Mouse (Mus musculus) heart, embryonic 11.5 days (tissue): ENCODE data around the gene Cdk4. TPM values are rescaled to one million over a fixed set of nuclear protein-coding genes. Genes with fewer than 3 reads are reported as not detected.
A peak's percentile ranks its signal among the peaks of the same experiment; 100 is the strongest.
"Not testable (repeated sequence)": the region's sequence is repeated elsewhere in the genome, so short reads cannot be mapped to it uniquely, and the experiment has no call there.

Experiments
- ATAC-seq: fragments of 200-750 bp; cut with Nextera tagmentation; replicated peaks from 2 replicates; pipeline ENCODE4 v1.8.0; 2017; ENCODE audit warnings: moderate library complexity; ENCODE audit not compliant: insufficient number of reproducible peaks, low FRiP score, low TSS enrichment
- H3K27ac ChIP-seq: fragments of 300-500 bp; sonication (generic); 2 replicates; pipeline ENCODE4 v1.5.1; 2014; ENCODE audit warnings: mild to moderate bottlenecking, low read depth, low read length
- H3K27me3 ChIP-seq: fragments of 300-500 bp; sonication (generic); 2 replicates; pipeline ENCODE4 v1.6.1; 2014; ENCODE audit warnings: mild to moderate bottlenecking, low read length, mixed read lengths; ENCODE audit not compliant: control insufficient read depth, insufficient read depth
- H3K36me3 ChIP-seq: fragments of 300-500 bp; sonication (generic); 2 replicates; pipeline ENCODE4 v1.6.1; 2014; ENCODE audit warnings: mild to moderate bottlenecking, low read length, moderate library complexity, mixed read lengths; ENCODE audit not compliant: control insufficient read depth, insufficient read depth
- H3K4me1 ChIP-seq: fragments of 300-500 bp; sonication (generic); 2 replicates; pipeline ENCODE4 v1.6.1; 2014; ENCODE audit warnings: low read length; ENCODE audit not compliant: control insufficient read depth, insufficient read depth
- H3K4me2 ChIP-seq: fragments of 300-500 bp; sonication (generic); 2 replicates; pipeline ENCODE4 v1.6.1; 2014; ENCODE audit warnings: mild to moderate bottlenecking, moderate library complexity
- H3K4me3 ChIP-seq: fragments of 300-500 bp; sonication (generic); 2 replicates; pipeline ENCODE4 v1.5.1; 2014; ENCODE audit warnings: low read depth, low read length
- H3K9ac ChIP-seq: fragments of 300-500 bp; sonication (generic); 2 replicates; pipeline ENCODE4 v1.6.1; 2014; ENCODE audit warnings: mild to moderate bottlenecking, low read depth, low read length, moderate library complexity
- H3K9me3 ChIP-seq: fragments of 300-500 bp; sonication (generic); replicated peaks from 2 replicates; pipeline ENCODE4 v1.6.1; 2016; ENCODE audit warnings: low read length; ENCODE audit not compliant: control insufficient read depth
- WGBS: fragments of 180-500 bp; shearing (Covaris S2); extraction: QIAGEN DNeasy Blood & Tissue Kit; methylation state at CpG from one replicate; pipeline ENCODE4 v1.1.7; 2014; ENCODE audit not compliant: insufficient replicate concordance; 5-methylcytosine and 5-hydroxymethylcytosine counted together
- polyA plus RNA-seq: library from polyadenylated mRNA; unstranded; fragments of >200 nt; fragmentation: Nextera tagmentation; extraction: Ambion mirVana; gene quantifications from 2 replicates; pipeline ENCODE4 v1.2.1, GENCODE M21; 2014

Gene Cdk4
- polyA plus RNA-seq, 1 experiment from 2014 or later, result 1,452 TPM

DNA sequence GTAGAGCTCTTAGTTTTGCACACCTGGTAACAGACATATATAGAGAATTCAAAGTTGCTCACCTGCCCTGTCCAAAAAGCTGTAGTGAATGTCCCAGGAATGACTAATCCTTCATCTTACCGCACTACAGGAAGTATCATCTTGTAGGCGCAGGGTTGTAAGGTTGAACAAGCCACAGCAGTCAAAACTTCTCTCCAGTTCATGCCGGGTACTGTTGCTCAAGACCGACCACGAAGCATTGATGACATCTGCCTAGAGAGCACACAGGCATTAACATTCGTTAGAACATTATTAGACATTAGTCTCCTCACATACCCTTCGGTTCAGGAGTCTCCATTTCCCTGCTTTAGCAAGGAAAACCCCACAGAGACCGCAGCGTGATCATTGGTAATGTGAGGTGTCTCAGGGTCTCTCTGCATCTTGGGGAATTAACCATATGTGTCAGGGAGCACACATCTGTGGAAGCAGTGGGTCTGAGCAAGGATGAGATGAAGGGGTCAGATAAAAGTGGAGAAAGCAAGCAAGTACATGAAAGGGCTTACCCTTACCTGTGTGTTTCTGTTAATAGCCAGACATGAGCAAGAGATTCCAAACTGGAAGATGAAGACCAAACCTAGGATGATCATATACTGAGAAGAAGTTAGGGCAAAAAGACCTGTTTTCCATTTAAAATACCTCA lies 5.2 kb downstream of the Cdk4 start:
- 74% methylated on average over 9 of the region's 9 CpGs for WGBS
- Histone ChIP-seq H3K27ac (peak overlapping the region; percentile 74), H3K36me3 (peaks cover 38% of the 10 kb centered on the region)

DNA sequence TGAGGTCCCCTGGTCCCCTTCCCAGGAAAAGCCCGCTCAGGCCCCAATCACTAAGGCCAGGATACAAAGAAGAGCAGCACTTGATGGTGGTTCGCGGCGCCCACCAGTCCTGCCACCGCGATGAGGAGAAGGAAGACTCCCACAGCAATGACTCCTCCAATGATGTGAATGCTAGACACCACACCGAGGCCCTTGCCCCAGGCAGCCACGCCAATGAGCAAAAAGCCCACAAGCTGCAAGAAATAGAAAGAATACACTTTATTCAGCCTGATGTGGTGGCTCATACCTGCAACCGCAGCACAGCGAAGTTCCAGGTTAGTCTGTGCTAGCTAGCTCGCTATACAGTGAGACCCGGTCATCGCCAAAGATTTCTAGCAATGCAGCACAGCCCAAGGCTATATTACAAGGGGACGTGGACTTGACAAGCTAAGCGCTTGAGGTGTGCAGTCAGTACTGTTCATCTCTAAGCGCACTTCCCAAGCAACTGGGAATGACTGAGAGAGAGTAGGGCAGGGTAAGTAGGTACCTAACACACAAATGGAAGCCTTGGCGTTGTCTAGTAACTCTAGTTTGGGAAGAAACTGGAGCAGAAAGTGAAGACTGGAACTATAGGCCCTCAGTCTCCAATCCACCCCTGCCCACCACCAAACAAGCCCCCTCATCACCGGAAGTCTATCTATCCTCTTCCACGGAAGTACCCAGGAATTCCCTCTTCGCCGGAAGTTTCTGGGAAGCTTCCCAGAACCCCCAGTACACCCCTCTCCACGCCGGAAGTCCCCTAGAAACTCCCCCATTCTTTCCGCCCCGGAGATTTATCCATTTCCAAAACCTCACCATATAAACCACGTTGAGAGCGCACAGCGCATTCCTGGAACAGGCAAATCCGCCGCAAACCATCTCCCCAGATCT lies 6.2 kb downstream of the Cdk4 start:
- H3K9ac ChIP-seq, result peak overlapping the region; percentile 83
- H3K4me3 ChIP-seq, result peak overlapping the region; percentile 72
- H3K27ac ChIP-seq, result peak overlapping the region; percentile 74
- H3K9me3 ChIP-seq, result no peaks in the 10 kb centered on the region
- H3K27me3 ChIP-seq, result no peaks in the 10 kb centered on the region
- peak; percentile 18 for ATAC-seq
- WGBS, result 8% methylated on average over 30 of the region's 30 CpGs
- H3K36me3 ChIP-seq, result peaks cover 38% of the 10 kb centered on the region
- H3K4me2 ChIP-seq, result peak overlapping the region; percentile 77
- peaks cover 21% of the 10 kb centered on the region for H3K4me1 ChIP-seq

More for the DNA sequence above, 5.2 kb downstream of the Cdk4 start:
- peak overlapping the region; percentile 77 for H3K4me2 ChIP-seq
- no peaks in the 10 kb centered on the region for H3K9me3 ChIP-seq
- no peaks in the 10 kb centered on the region for H3K27me3 ChIP-seq
- H3K4me1 ChIP-seq, result peaks cover 23% of the 10 kb centered on the region
- H3K4me3 ChIP-seq, result peak overlapping the region; percentile 72
- H3K9ac ChIP-seq, result peak overlapping the region; percentile 83
- no peak for ATAC-seq

DNA sequence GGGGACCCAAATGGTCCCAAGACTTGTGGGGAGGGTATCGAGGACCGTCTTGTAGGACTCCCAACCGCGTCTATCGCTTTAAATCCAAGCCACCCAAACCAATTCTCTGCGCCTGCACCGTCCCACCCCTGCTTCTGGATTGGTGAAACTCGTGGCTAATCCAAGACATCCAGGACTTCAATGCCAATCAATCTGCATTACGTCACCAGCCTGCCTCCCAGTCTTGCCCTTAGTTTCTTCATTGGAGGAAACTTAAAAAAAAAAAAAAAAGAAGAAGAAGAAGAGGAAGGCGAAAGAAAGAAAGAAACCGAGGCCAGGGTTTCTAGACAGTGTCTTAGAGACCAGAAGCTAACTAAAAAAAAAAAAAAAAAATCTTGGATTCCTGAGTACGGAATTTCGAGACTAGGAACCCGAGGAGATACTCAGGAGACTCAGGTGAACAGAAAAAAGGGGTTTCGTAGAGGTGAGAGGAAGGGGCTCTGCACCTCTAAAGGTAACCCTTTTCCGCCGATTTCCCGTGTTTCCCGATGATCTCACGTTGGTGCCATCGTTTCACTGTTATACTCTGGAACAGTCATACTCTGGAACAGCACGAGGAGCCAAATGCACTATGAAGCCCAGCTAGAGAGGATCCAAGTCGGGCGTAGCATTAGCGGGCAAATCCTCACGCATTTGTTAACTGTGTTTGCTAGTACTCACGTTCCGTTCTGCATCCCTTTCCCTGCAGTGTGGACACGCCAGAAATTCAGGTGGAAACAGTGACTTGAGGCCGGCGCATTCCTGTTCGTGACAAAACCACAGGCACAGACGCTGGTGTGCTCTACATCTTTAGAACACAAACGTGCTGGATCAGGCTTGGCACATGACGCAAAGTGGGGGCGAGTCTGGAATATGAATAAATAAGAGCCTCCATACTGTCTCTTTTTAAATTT lies 7.1 kb downstream of the Cdk4 start, which contains the start of gene Tspan31:
Tspan31 (minus strand) TSS at position 75 of the 932 bp plus-strand sequence.
- Histone ChIP-seq H3K27me3 (peaks cover 5% of the 10 kb centered on the region), H3K4me3 (peak within 1 kb of the TSS; percentile 72), H3K9ac (peak within 1 kb of the TSS; percentile 83), H3K9me3 (no peaks in the 10 kb centered on the region), H3K4me1 (peaks cover 12% of the 10 kb centered on the region; the same call in 1 of the 2 replicates), H3K27ac (peak within 1 kb of the TSS; percentile 74), H3K4me2 (peak within 1 kb of the TSS; percentile 77), H3K36me3 (peaks cover 32% of the 10 kb centered on the region)
- WGBS, result 3% methylated on average over 36 of the region's 36 CpGs
- ATAC-seq, result peak; percentile 87

DNA sequence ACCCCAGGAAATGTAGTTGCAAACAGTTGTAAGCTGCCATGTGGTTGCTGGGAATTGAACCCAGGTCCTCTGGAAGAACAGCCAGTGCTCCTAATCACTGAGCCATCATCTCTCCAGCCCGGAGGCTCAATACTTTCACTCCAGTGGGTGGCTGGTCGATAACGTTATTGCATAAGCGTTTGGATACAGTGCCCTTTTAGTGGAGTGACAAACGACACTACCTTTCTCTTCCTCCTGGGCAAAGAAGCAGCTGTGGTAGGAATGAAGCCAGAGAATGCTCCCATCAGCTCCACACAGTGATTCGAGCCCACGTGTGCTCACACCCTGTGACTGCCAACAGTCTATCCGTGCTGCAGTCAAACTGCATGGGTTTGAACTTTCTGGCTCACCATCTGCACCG lies 7.9 kb downstream of the Cdk4 start:
- Histone ChIP-seq H3K4me3 (peak overlapping the region; percentile 72), H3K9me3 (no peaks in the 10 kb centered on the region), H3K27ac (no peak overlapping the region), H3K36me3 (peaks cover 24% of the 10 kb centered on the region), H3K4me1 (peaks cover 12% of the 10 kb centered on the region; the same call in 1 of the 2 replicates), H3K4me2 (peak overlapping the region; percentile 77), H3K9ac (peak overlapping the region; percentile 81; the same call in 1 of the 2 replicates), H3K27me3 (peaks cover 11% of the 10 kb centered on the region)
- WGBS, result 76% methylated on average over 9 of the region's 9 CpGs
- ATAC-seq, result no peak

DNA sequence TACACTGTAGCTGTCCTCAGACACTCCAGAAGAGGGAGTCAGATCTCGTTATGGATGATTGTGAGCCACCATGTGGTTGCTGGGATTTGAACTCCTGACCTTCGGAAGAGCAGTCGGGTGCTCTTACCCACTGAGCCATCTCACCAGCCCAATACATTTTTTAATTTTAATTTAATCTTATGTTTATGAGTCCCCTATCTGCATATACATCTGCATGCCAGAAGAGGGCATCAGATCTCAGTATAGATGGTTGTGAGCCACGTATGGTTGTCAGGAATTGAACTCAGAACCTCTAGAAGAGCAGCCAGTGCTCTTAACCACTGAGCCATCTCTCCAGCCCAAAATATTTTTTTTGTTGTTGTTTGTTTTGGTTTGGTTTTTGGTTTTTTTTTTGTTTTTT lies 8.9 kb downstream of the Cdk4 start:
- WGBS, result 83% methylated on average over 4 of the region's 4 CpGs
- not testable (repeated sequence) for ATAC-seq, H3K4me2 ChIP-seq, H3K9me3 ChIP-seq, H3K9ac ChIP-seq, H3K4me3 ChIP-seq, H3K27ac ChIP-seq
- peaks cover 19% of the 10 kb centered on the region for H3K27me3 ChIP-seq
- H3K36me3 ChIP-seq, result peaks cover 14% of the 10 kb centered on the region
- peaks cover 12% of the 10 kb centered on the region; the same call in 1 of the 2 replicates for H3K4me1 ChIP-seq

DNA sequence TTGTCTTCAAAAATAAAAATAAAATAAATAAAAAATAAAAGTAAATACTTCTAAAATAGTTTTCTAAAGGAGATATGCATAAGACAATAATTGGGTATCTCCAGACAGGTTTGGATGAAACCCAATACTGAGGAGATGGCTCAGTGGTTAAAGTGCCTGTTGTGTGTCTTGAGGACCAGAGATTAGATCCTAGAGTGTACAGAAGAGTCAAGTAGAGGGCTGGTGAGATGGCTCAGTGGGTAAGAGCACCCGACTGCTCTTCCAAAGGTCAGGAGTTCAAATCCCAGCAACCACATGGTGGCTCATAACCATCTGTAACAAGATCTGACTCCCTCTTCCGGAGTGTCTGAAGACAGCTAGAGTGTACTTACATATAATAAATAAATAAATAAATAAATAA lies 9.6 kb downstream of the Cdk4 start:
- not testable (repeated sequence) for H3K27ac ChIP-seq, H3K36me3 ChIP-seq, ATAC-seq, H3K4me2 ChIP-seq, H3K9ac ChIP-seq, H3K9me3 ChIP-seq, H3K4me3 ChIP-seq
- 76% methylated on average over 2 of the region's 2 CpGs for WGBS
- peaks cover 26% of the 10 kb centered on the region for H3K27me3 ChIP-seq
- peaks cover 12% of the 10 kb centered on the region; the same call in 1 of the 2 replicates for H3K4me1 ChIP-seq

DNA sequence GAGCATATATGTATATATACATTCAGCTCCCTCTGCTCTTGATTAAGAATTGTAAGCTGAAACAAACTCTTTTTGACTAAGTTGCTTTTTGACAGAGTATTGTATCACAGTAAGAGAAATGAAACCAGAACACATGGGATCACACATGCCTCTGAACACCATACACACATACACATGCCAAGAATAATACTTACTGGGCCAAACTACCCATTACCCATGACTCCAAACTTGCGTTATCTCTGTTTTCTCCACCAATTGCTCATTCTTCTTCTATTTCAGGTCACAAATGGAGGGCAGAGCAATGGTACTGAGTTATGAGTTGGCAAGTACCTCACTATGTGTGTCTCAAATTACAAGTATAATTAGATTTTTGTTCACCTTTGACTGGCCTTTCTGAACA lies 10.6 kb downstream of the Cdk4 start:
- peaks cover 36% of the 10 kb centered on the region for H3K27me3 ChIP-seq
- H3K27ac ChIP-seq, result no peak overlapping the region
- no peaks in the 10 kb centered on the region for H3K9me3 ChIP-seq
- H3K9ac ChIP-seq, result no peak overlapping the region
- peaks cover 11% of the 10 kb centered on the region; the same call in 1 of the 2 replicates for H3K4me1 ChIP-seq
- no peak overlapping the region for H3K4me3 ChIP-seq
- WGBS, result 93% methylated on average over 1 of the region's 1 CpGs
- ATAC-seq, result no peak
- H3K36me3 ChIP-seq, result no peaks in the 10 kb centered on the region
- no peak overlapping the region for H3K4me2 ChIP-seq

DNA sequence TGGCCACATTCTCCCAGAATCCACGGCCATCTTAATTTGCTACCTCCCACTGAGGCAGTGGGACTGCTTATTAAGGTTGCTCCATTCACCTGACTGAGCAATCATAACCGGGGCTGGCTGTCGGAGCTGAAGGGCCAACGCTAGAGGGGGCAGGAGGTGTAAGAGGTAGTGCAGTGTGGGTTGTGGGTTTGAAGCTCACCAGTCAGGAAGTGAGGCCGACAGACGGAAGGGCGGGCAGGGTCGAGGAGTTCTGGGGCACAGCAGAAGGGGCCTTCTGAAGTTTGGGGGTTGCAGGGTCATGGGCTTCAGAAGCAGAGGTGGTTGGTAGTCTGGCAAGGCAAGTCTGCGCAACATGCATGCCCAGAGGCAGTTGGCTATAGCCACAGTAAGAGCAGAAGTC lies 11.7 kb downstream of the Cdk4 start, which contains the start of gene Agap2:
Agap2 (plus strand) TSS at position 205 of the 400 bp plus-strand sequence.
- Histone ChIP-seq H3K4me1 (peaks cover 16% of the 10 kb centered on the region), H3K4me2 (no peak within 1 kb of the TSS), H3K4me3 (no peak within 1 kb of the TSS), H3K36me3 (no peaks in the 10 kb centered on the region), H3K27ac (no peak within 1 kb of the TSS), H3K9ac (no peak within 1 kb of the TSS), H3K9me3 (no peaks in the 10 kb centered on the region), H3K27me3 (peaks cover 47% of the 10 kb centered on the region)
- ATAC-seq, result no peak
- 50% methylated on average over 9 of the region's 9 CpGs for WGBS
